Mouse (Mus musculus) left cerebral cortex, postnatal 36 days (tissue): ENCODE measurements around the gene Smyd3. TPM values are rescaled to one million over a fixed set of nuclear protein-coding genes. Genes with fewer than 3 reads are reported as not detected.

Source experiments
- DNase-seq, 2 experiments: peaks; one replicate each; pipeline ENCODE4 v3.0.0; 2021 to 2022; ENCODE audit warnings: low spot score in 2 of 2, mixed read lengths in 1 of 2
- intact Hi-C: fragments of 180-260 bp; cut with DNase I; formaldehyde crosslinking; loops from one replicate; pipeline ENCODE4 v1.15.1; 2025
- total RNA-seq, 2 experiments: library from RNA; stranded (reverse); gene quantifications; 2 replicates each; pipeline ENCODE4 v1.2.3; 2021

The Smyd3 gene
- total RNA-seq, 2 experiments from 2014 or later: 22.7 to 28.3 TPM

- intact Hi-C loops: no loop called here
- peak; percentile 15 to 34 for DNase-seq
Observed at GRCm38 (mm10) chr1:179012273-179012672, 505.6 kb downstream of the Smyd3 start.

DNA sequence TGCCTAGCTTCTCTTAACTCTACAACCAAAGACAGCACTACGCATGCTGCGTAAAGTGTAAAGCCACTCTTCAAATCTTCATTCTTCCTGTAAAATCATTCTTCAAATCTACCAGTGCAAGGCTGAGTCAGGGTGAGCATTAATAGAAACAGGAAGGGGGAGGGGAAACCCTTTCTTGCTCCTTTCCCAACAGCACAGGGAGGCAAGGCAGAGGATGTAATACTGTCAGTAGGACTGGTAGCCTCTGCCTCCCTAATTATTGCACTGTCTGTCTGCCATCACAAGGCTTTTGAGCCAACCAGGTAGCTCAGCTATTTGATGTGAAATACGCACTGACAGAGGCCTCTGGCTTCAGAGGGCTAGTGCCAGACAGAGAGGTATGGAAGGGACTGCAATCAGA lies 507.1 kb downstream of the Smyd3 start:
- intact Hi-C loops: no loop called here
- no peak for DNase-seq

GRCm38 (mm10) chr1:179009911-179010310 lies 507.9 kb downstream of the Smyd3 start:
- intact Hi-C loops: no loop called here
- no peak for DNase-seq

DNA sequence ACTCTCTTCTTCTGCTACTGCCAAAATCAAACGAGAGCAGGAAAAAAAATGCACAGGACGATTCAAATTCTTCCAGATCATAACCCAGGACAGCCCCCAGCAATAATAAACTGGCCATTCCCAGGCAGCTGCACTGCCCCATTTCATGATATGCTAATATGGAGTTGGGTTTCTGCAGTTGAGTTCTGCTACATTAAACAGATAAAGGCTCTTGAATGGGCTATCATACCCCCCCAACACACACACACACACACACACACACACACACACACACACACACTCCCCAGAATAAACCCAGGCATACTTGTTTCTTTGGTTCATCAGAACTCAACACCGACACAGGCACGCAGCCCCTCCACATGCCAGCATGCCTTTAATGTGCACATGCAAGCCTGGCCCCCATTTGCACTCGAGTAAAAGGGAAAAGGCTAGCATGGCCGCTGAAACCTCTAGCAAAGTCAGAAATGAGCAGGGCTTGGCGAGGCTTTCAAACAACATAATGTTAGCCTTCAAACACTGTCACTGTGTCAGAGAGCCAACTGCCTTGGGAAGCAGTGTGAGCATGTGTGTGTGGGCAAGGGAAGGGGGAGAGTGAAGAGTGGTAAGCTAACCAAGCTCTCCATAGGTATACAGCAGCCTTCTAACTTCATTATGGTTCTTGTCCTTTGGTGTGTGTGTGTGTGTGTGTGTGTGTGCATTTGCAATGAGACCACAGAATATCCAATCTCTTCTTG lies 513.5 kb downstream of the Smyd3 start:
- intact Hi-C loops: no loop called here
- no peak for DNase-seq

- intact Hi-C loops: no loop called here
- DNase-seq: no peak
Observed at GRCm38 (mm10) chr1:179003406-179004132, 514.3 kb downstream of the Smyd3 start.

DNA sequence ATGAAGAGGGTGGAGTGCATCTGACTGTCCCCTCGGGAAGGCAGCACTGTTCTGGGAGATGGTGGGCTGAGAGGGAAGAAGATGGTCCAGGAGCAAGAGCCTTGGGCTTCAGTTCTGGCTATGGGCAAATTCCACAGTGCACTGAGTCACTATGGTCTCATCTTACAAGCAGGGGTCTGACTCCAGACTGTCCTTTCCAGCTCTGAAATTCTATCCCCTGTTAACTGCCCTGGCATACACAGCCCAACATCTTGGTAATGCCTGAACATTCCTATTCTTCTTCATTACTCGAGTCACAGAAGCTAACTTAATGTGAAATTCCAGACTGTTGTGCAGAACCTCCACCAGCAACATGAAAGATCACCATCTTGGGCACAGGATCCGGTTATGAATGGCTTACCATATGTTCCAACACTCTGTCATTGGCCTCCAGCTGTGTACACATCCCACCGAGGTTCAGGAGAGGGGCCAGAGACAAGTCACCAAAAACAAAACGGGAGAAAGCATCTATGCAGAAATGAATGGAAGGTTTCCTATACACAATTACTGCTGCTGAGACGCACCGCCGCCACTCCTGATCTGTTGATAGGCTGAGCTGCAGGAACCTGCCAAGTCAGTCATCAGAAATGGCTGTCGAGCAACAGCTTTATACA lies 517.8 kb downstream of the Smyd3 start:
- no peak for DNase-seq
- intact Hi-C loops: no loop called here

DNA sequence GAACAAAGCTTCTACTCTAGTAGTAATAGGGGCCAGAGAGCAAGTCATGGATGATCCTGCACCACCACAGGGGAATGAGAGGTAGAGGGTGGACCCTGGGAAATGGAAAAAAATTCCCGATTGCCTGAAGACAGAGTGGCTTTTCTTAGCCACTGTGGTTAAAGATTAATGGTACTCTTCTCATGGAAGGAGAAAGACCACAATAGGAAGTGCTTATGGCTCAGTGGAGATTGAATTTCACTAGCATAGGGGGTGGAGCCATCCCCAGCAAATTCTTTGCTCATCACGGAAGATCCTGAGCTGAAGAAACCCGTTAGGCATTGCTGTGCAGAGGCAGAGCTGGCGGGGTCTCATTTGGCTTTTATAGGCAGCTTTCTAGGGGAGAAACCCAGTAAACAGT lies 520.0 kb downstream of the Smyd3 start:
- DNase-seq: no peak
- intact Hi-C loops: no loop called here

GRCm38 (mm10) chr1:178994263-178994662 lies 523.6 kb downstream of the Smyd3 start:
- intact Hi-C loops: no loop called here
- DNase-seq: no peak

DNA sequence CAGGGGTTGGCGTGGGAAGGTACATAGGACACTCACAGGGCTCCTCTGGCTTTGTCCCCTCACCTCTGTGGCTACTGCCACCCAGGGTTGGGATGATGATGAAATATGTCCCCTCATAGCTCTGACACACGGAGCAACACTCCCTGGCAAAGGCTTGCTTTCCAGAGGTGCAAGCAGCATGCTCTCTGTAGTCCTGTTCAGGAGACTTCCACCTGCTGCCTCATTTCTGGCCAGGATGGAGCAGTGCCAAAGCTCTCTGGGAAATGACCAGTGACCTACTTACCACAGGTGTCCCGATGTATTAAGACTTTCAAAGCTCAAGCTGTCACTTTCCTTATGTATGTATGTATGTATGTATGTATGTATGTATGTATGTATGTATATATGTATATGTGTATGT lies 525.3 kb downstream of the Smyd3 start:
- intact Hi-C loops: no loop called here
- no peak for DNase-seq

- intact Hi-C loops: no loop called here
Observed at GRCm38 (mm10) chr1:178991470-178991869, 526.4 kb downstream of the Smyd3 start.

DNA sequence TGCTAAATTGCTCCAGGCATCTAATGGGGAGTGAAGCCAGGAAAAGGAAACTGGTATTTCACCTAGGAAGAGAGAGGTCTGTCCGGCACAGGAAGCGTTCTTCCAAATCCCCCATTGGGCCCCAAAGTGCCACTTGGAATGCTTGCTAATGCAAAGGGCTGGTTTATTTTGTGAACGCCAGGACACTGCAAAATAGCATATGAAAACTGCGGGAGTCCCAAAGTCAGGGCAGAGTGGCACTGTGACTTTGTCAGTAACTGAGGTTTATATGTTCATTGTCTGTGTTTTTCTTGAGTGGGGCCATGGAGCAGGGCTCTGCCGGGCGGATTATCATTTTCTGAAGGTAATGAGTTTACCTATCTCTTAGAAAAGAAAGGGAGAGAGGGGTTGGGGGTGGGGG lies 526.8 kb downstream of the Smyd3 start:
- intact Hi-C loops: no loop called here

More at GRCm38 (mm10) chr1:178991470-178991869, 526.4 kb downstream of the Smyd3 start:
- DNase-seq: no peak

GRCm38 (mm10) chr1:178989485-178989884 lies 528.4 kb downstream of the Smyd3 start:
- intact Hi-C loops: no loop called here
- DNase-seq: no peak

More for the DNA sequence above, 526.8 kb downstream of the Smyd3 start:
- no peak for DNase-seq

GRCm38 (mm10) chr1:178988176-178988575 lies 529.7 kb downstream of the Smyd3 start:
- DNase-seq: no peak
- intact Hi-C loops: no loop called here

DNA sequence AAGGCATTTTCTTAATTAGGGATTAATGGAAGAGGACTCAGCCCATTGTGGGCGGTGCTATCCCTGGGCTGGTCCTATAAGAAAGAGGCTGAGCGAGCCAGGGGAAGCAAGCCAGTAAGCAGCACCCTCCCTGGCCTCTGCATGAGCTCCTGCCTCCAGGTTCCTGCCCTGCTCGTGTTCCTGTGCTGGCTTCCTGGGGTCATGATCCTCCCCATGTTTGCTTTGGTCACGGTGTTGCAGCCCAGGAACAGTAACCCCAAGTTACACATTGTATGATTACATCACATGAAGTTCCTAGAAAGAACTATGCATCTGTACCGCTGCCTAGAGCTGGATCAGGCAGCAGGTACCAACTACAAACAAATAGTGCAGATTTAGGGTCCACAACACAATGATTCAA lies 536.2 kb downstream of the Smyd3 start:
- no peak for DNase-seq
- intact Hi-C loops: no loop called here

GRCm38 (mm10) chr1:178980185-178980584 lies 537.7 kb downstream of the Smyd3 start:
- intact Hi-C loops: no loop called here

GRCm38 (mm10) chr1:178978617-178979245 lies 539.1 kb downstream of the Smyd3 start:
- DNase-seq: no peak
- intact Hi-C loops: no loop called here

More at GRCm38 (mm10) chr1:178980185-178980584, 537.7 kb downstream of the Smyd3 start:
- no peak for DNase-seq

GRCm38 (mm10) chr1:178972055-178972454 lies 545.8 kb downstream of the Smyd3 start:
- no peak for DNase-seq
- intact Hi-C loops: no loop called here

DNA sequence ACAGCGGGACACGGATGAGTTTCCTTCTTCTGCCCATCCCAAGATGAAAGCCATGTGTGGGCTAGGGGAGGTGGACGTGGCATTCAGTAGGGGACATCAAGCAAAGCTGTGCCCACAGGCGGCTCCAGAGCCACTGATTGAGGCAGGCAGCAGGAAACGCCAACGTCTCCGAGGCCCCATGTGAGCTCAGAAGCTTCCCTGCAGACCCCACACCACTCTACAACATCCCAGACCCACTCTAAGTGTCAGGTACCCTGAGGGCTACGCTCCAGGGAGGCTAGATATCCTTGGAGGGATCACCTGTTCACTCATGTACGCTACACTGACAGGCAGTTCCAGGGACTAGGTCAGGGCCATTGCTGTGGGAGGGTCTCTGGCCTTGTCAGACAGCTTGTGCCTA lies 556.2 kb downstream of the Smyd3 start:
- intact Hi-C loops: loop anchor here (2.0 to 5.0 kb wide), 2 partner anchors 164 to 433 kb away; partner anchors contain the start of gene Kif26b
- DNase-seq: no peak

GRCm38 (mm10) chr1:178960015-178960559 lies 557.8 kb downstream of the Smyd3 start:
- DNase-seq: peak; percentile 69 to 72
- intact Hi-C loops: loop anchor here (2.0 to 5.0 kb wide), 2 partner anchors 163 to 431 kb away; partner anchors contain the start of gene Kif26b

DNA sequence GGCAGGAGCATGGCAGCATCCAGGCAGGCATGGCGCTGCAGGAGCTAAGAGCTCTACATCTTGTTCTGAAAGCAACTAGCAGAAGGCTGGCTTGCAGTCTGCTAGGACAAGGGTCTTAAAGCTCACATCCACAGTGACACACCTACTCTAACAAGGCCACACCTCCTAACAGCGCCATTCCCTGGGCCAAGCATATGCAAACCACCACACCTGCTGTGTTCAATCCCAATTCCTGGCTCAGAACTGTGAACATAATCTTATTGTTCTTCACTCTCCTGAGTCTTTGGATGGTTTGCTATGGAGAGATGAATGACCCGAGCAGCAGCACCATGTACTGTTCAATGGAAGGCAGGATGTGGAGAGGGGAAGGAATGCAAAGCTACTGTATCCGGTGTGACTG lies 559.2 kb downstream of the Smyd3 start:
- no peak for DNase-seq
- intact Hi-C loops: no loop called here
